Mouse (Mus musculus) brain, embryonic 14.5 days (tissue): ENCODE results near the gene Il23a. TPM values are rescaled to one million over a fixed set of nuclear protein-coding genes. Genes with fewer than 3 reads are reported as not detected.

Experiments
- DNase-seq: peaks from one replicate; pipeline ENCODE4 v3.0.0-alpha.2; 2011; ENCODE audit warnings: low read depth
- CTCF ChIP-seq: fragments of 200-500 bp; IDR thresholded peaks from 2 replicates; pipeline ENCODE4 v1.5.1; 2012; ENCODE audit warnings: inconsistent platforms, mild to moderate bottlenecking, moderate library complexity, borderline replicate concordance; ENCODE audit not compliant: insufficient read depth, insufficient read length; ENCODE audit errors: extremely low read depth
- POLR2A ChIP-seq: fragments of 200-500 bp; IDR thresholded peaks from 2 replicates; pipeline ENCODE4 v1.6.1; 2012; ENCODE audit warnings: mild to moderate bottlenecking, inconsistent platforms, borderline replicate concordance; ENCODE audit not compliant: poor library complexity, insufficient read depth, insufficient read length, severe bottlenecking; ENCODE audit errors: extremely low read depth
- polyA plus RNA-seq: library from polyadenylated mRNA; depleted of rRNA; stranded (reverse); fragments of >200 nt; gene quantifications from 2 replicates; pipeline ENCODE4 v1.2.3, GENCODE M21; 2012; rRNA removed

Gene Il23a
- polyA plus RNA-seq, 1 experiment: 0.11 TPM

DNA sequence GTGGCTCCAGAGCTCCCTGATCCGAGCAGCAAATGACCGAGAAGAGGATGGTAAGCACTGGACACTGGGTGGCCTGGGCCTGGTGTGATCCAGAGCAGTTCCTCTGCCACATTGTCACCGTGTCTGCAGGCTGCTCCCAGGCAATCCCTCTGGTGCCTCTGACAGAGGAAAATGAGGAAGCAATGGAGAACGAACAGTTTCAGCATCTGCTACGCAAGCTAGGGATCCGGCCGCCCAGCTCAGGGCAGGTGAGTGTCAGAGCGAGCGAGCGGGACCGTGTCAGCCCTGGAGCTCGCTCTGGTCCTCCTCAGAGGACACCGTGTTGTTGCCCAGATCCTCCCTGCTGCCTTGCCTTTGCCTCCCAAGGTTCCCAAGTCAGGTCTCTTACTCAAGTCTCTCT is 48.0 kb downstream of the Il23a start:
- no peak for DNase-seq
- TF ChIP-seq CTCF (no peak), POLR2A (no peak)

DNA sequence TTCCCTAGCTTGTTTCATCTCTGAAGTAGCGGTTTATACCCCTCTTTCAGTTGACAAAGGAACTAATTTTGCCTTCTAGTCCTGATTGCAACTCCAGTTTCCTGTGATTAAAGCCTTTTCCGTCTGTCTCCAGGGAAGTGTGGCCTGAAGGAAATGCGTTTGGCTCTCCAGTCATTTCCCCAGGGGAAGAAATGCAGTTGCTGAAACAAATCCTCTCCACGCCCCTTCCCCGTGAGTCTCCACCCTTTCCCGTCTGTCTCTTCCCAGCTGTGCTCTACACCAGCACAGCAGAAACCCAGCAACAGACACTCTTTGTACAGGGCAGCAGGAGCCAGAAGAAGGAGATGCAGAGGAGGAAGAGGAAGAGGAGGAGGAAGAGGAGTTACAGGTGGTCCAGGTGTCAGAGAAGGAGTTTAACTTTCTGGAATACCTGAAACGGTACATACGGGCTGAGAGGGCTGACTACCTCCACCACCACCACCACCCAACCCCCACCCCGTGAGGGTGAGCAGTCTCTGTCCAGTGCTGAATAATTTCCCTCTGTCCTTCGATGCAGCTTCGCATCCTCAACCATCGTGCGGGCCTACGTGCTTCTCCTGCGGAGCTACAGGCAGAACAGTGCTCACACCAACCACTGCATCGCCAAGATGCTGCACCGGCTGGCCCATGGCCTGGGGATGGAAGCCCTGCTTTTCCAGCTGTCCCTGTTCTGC is 51.4 kb downstream of the Il23a start:
- TF ChIP-seq CTCF: no peak
- TF ChIP-seq POLR2A: no peak
- DNase-seq: peak; percentile 23

Other genes with a start within 250 kb of the Il23a start
- 67.9 and 97.4 TPM in 2 replicates for gene Ptges3, start 239.8 kb downstream of the Il23a start, polyA plus RNA-seq
- 1,616 and 2,161 TPM in 2 replicates for gene Atp5b, start 215.5 kb downstream of the Il23a start, polyA plus RNA-seq
- 32.2 and 33.1 TPM in 2 replicates for gene Baz2a, start 207.2 kb downstream of the Il23a start, polyA plus RNA-seq
- gene Rbms2, start 118.5 kb downstream of the Il23a start, polyA plus RNA-seq: 23.6 and 26.7 TPM in 2 replicates
- 2.4 and 4.4 TPM in 2 replicates for gene Gls2, start 104.3 kb downstream of the Il23a start, polyA plus RNA-seq
- gene Spryd4, start 86.9 kb downstream of the Il23a start, polyA plus RNA-seq: 12.6 and 15.2 TPM in 2 replicates
- gene Mip, start 72.9 kb downstream of the Il23a start, polyA plus RNA-seq: 0.36 and 0.39 TPM in 2 replicates
- gene Timeless, start 66.7 kb downstream of the Il23a start, polyA plus RNA-seq: 12.9 and 14.0 TPM in 2 replicates
- 0.20 and 0.23 TPM in 2 replicates for gene Apon, start 44.7 kb downstream of the Il23a start, polyA plus RNA-seq
- not detected in 2 replicates for gene Apof, start 30.1 kb downstream of the Il23a start, polyA plus RNA-seq
- 26.4 and 27.7 TPM in 2 replicates for gene Stat2, start 28.2 kb downstream of the Il23a start, polyA plus RNA-seq
- 38.4 and 47.4 TPM in 2 replicates for gene Pan2, start 4.6 kb upstream of the Il23a start, polyA plus RNA-seq
- 84.5 and 86.3 TPM in 2 replicates for gene Cnpy2, start 23.7 kb upstream of the Il23a start, polyA plus RNA-seq
- 185 and 203 TPM in 2 replicates for gene Cs, start 39.0 kb upstream of the Il23a start, polyA plus RNA-seq
- gene Coq10a, start 70.2 kb upstream of the Il23a start, polyA plus RNA-seq: 69.0 and 90.1 TPM in 2 replicates
- 43.1 and 55.1 TPM in 2 replicates for gene Ankrd52, start 78.4 kb upstream of the Il23a start, polyA plus RNA-seq
- gene Slc39a5, start 102.5 kb upstream of the Il23a start, polyA plus RNA-seq: 0.04 and 0.35 TPM in 2 replicates
- 96.8 and 102 TPM in 2 replicates for gene Nabp2, start 112.7 kb upstream of the Il23a start, polyA plus RNA-seq
- 73.9 and 76.9 TPM in 2 replicates for gene Rnf41, start 112.9 kb upstream of the Il23a start, polyA plus RNA-seq
- gene Smarcc2, start 160.5 kb upstream of the Il23a start, polyA plus RNA-seq: 377 and 390 TPM in 2 replicates
- 1,007 and 1,045 TPM in 2 replicates for gene Myl6, start 195.4 kb upstream of the Il23a start, polyA plus RNA-seq
- 31.6 and 36.4 TPM in 2 replicates for gene Myl6b, start 199.9 kb upstream of the Il23a start, polyA plus RNA-seq
- gene Esyt1, start 227.1 kb upstream of the Il23a start, polyA plus RNA-seq: 15.4 and 20.1 TPM in 2 replicates
- 19.3 and 23.1 TPM in 2 replicates for gene Zc3h10, start 249.0 kb upstream of the Il23a start, polyA plus RNA-seq